Mouse (Mus musculus) embryonic fibroblast, embryonic 13.5 days (primary cell): ENCODE measurements around the gene Kcnj5.

Experiments
- CTCF ChIP-seq: IDR thresholded peaks from 2 replicates; pipeline ENCODE4 v1.5.1; 2011; ENCODE audit warnings: mild to moderate bottlenecking, control low read depth, low read length, moderate library complexity, borderline replicate concordance; ENCODE audit not compliant: insufficient read depth
- POLR2A ChIP-seq: IDR thresholded peaks from 2 replicates; pipeline ENCODE4 v1.6.1; 2011; ENCODE audit warnings: low read depth, mild to moderate bottlenecking, control low read depth, low read length, moderate library complexity

GRCm38 (mm10) chr9:32340831-32341230 lies 3.3 kb downstream of the Kcnj5 start:
- no peak for TF ChIP-seq POLR2A
- no peak for TF ChIP-seq CTCF
